Mouse (Mus musculus): ENCODE data around the gene Tvp23b. TPM values are rescaled to one million over a fixed set of nuclear protein-coding genes. Genes with fewer than 3 reads are reported as not detected.

Gene Tvp23b
- 32.2 and 35.0 TPM in 2 replicates for polyA plus RNA-seq (2016; fragmentation: Nextera tagmentation; extraction: Ambion mirVana)

DNA sequence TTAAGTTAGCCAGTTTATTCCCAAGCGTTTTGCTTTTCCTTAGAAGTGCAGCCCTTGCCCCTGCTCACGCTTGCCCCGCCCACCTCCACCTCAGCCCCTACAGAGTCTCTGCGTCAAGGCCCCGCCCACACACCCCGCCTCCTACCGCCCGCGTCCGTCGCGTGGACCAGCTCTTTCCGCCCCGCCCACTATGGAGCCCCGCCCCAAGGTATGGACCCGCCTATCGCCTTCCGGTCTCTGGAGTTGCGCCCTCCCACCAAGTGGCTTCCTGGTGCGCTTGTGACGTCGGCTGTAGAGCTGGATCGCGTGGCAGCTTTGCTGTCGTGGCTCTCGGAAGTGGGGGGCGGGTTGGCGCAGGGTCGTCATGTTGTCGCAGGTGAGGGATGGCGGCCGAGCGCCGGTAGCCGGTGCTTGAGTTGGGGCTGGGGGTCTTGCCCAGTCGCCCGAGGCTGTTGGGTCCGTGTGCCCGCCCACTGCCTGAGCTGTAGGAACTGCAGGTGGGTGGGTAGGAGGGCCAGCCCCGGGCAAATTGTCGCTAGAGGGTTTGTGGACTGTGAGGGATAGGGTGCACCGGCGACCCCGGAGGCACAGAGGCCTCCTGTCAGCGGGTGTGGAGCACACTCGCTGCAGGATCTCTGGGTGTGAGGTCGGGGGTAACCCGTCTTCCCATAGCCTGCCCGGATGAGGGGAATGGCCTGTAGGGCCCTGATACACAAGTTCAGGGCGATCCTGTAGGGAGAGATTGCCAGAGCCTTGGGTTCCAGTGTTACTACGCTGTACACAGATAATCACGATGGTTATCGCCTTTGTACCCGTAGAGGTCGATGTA is at the start of gene Tvp23b:
Tvp23b (plus strand) TSS at position 236 of the 829 bp plus-strand sequence.
- Histone ChIP-seq H3K27ac (peak within 1 kb of the TSS; percentile 82), H3K9me3 (replicated peaks) (no peaks in the 10 kb centered on the region), H3K4me2 (peak within 1 kb of the TSS; percentile 94), H3K27me3 (replicated peaks) (no peaks in the 10 kb centered on the region), H3K36me3 (peaks cover 18% of the 10 kb centered on the region), H3K4me3 (peak within 1 kb of the TSS; percentile 78), H3K9ac (peak within 1 kb of the TSS; percentile 81), H3K4me1 (peaks cover 28% of the 10 kb centered on the region)
- 1% methylated on average over 55 of the region's 55 CpGs for WGBS (ENCODE audit: insufficient replicate concordance)
- peak; percentile 94 for ATAC-seq

GRCm38 (mm10) chr11:62830387-62830786 is 48.9 kb upstream of the Tvp23b start:
- no peak for ATAC-seq
- no peak overlapping the region for H3K27ac ChIP-seq
- no peak overlapping the region for H3K4me2 ChIP-seq
- H3K4me1 ChIP-seq, result no peaks in the 10 kb centered on the region
- H3K9ac ChIP-seq, result no peak overlapping the region
- H3K4me3 ChIP-seq, result no peak overlapping the region
- no peaks in the 10 kb centered on the region for H3K9me3 ChIP-seq (replicated peaks)
- 71% methylated on average over 2 of the region's 2 CpGs for WGBS (ENCODE audit: insufficient replicate concordance)
- no peaks in the 10 kb centered on the region for H3K27me3 ChIP-seq (replicated peaks)
- no peaks in the 10 kb centered on the region for H3K36me3 ChIP-seq

DNA sequence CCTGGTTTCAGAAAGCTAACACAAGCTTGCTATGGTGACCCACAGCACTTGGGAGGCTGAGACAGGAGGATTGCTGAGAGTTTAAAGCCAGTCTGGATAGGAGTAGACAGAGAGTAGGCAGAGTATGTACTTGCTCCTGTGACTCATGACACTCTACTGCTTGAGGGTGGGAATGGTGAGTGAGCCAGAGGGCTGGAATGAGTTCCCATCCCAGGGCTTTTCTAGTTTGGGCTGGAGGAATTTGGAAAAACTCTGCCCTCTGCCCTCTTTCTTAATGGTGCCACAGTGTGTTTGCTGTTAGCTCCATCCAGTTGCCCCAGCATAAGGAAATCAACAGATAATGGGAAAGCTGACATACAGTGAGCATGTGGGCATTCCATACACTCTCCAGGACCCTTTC is 47.3 kb upstream of the Tvp23b start:
- Histone ChIP-seq H3K36me3 (no peaks in the 10 kb centered on the region), H3K4me3 (no peak overlapping the region)
- ATAC-seq, result no peak

DNA sequence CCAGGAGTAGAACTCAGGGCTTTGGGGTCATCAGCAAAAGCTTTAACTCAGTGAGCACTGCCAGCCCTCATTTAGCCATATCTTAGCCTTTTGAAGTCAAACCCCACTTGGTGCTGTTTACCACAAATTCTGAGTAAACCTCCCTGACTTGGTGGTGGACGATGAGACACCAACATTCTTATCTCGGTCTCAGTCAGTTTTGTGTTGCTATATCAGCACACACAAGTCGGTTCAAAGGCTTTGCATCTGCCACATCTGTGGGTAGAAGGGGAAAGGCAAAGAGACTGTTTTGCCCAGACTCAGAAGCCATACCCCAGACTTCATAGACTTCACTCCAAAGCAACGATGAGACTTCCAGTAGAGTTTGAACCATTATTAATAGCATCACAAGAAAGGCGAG is 34.7 kb upstream of the Tvp23b start:
- H3K36me3 ChIP-seq, result no peaks in the 10 kb centered on the region
- no peak overlapping the region for H3K27ac ChIP-seq
- H3K9ac ChIP-seq, result no peak overlapping the region
- no peaks in the 10 kb centered on the region for H3K27me3 ChIP-seq (replicated peaks)
- H3K4me3 ChIP-seq, result no peak overlapping the region
- ATAC-seq, result no peak
- H3K4me2 ChIP-seq, result no peak overlapping the region
- WGBS (ENCODE audit: insufficient replicate concordance), result 31% methylated on average over 5 of the region's 5 CpGs
- peaks cover 13% of the 10 kb centered on the region for H3K4me1 ChIP-seq
- H3K9me3 ChIP-seq (replicated peaks), result no peaks in the 10 kb centered on the region

More for the DNA sequence above, 47.3 kb upstream of the Tvp23b start:
- no peak overlapping the region for H3K4me2 ChIP-seq
- no peak overlapping the region for H3K27ac ChIP-seq
- no peaks in the 10 kb centered on the region for H3K4me1 ChIP-seq
- H3K9ac ChIP-seq, result no peak overlapping the region
- no peaks in the 10 kb centered on the region for H3K9me3 ChIP-seq (replicated peaks)
- no peaks in the 10 kb centered on the region for H3K27me3 ChIP-seq (replicated peaks)

DNA sequence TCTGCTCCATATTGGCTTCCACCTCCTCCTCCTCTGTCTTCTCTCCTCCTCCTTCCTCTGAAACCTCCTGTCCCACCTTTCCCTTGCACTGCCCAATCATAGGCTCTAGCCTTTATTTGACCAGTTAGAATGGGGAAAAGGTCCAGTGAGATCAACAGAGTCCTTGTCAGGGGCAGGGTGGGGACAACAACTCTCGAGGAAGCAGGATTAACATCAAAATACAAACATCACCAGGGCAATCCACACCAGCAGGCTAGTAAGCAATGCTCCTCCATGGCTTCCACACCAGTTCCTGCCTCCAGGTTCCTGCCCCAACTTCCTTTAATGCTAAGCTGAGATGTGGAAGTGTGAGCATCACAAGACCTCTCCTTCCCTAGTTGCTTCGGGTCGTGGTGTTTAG is 33.5 kb upstream of the Tvp23b start:
- Histone ChIP-seq H3K4me3 (no peak overlapping the region), H3K4me2 (no peak overlapping the region), H3K9ac (no peak overlapping the region), H3K9me3 (replicated peaks) (no peaks in the 10 kb centered on the region), H3K36me3 (no peaks in the 10 kb centered on the region), H3K27ac (no peak overlapping the region), H3K4me1 (peaks cover 13% of the 10 kb centered on the region), H3K27me3 (replicated peaks) (no peaks in the 10 kb centered on the region)
- WGBS (ENCODE audit: insufficient replicate concordance), result 54% methylated on average over 3 of the region's 3 CpGs
- no peak for ATAC-seq

- H3K4me1 ChIP-seq, result peaks cover 13% of the 10 kb centered on the region
- no peak within 1 kb of the TSS for H3K4me3 ChIP-seq
- H3K4me2 ChIP-seq, result peak within 1 kb of the TSS; percentile 37; the same call in 1 of the 2 replicates
- no peaks in the 10 kb centered on the region for H3K36me3 ChIP-seq
- ATAC-seq, result no peak
- no peaks in the 10 kb centered on the region for H3K27me3 ChIP-seq (replicated peaks)
- H3K9ac ChIP-seq, result no peak within 1 kb of the TSS
- no peak within 1 kb of the TSS for H3K27ac ChIP-seq
- WGBS (ENCODE audit: insufficient replicate concordance), result 32% methylated on average over 12 of the region's 12 CpGs
- H3K9me3 ChIP-seq (replicated peaks), result no peaks in the 10 kb centered on the region
Observed at GRCm38 (mm10) chr11:62846961-62847654, 32.1 kb upstream of the Tvp23b start, which contains the start of gene Fbxw10. Gene Fbxw10 (plus strand): TSS chr11:62847069.

GRCm38 (mm10) chr11:62847655-62848191 is 31.5 kb upstream of the Tvp23b start:
- Histone ChIP-seq H3K9ac (no peak overlapping the region), H3K36me3 (no peaks in the 10 kb centered on the region), H3K4me3 (no peak overlapping the region), H3K4me1 (peaks cover 14% of the 10 kb centered on the region), H3K4me2 (no peak overlapping the region), H3K9me3 (replicated peaks) (no peaks in the 10 kb centered on the region), H3K27me3 (replicated peaks) (no peaks in the 10 kb centered on the region), H3K27ac (no peak overlapping the region)
- 50% methylated on average over 4 of the region's 4 CpGs for WGBS (ENCODE audit: insufficient replicate concordance)
- ATAC-seq, result no peak

- Histone ChIP-seq H3K4me2 (no peak overlapping the region), H3K9ac (no peak overlapping the region), H3K36me3 (no peaks in the 10 kb centered on the region), H3K4me3 (no peak overlapping the region), H3K4me1 (peaks cover 20% of the 10 kb centered on the region), H3K27me3 (replicated peaks) (no peaks in the 10 kb centered on the region), H3K27ac (no peak overlapping the region), H3K9me3 (replicated peaks) (no peaks in the 10 kb centered on the region)
- WGBS (ENCODE audit: insufficient replicate concordance), result 51% methylated on average over 2 of the region's 2 CpGs
- no peak for ATAC-seq
Observed at GRCm38 (mm10) chr11:62848301-62848700, 31.0 kb upstream of the Tvp23b start.

GRCm38 (mm10) chr11:62851199-62851598 is 28.1 kb upstream of the Tvp23b start:
- H3K4me2 ChIP-seq, result no peak overlapping the region
- H3K36me3 ChIP-seq, result no peaks in the 10 kb centered on the region
- no peaks in the 10 kb centered on the region for H3K27me3 ChIP-seq (replicated peaks)
- ATAC-seq, result no peak
- H3K9ac ChIP-seq, result no peak overlapping the region
- peaks cover 30% of the 10 kb centered on the region for H3K4me1 ChIP-seq
- no peak overlapping the region for H3K27ac ChIP-seq
- WGBS (ENCODE audit: insufficient replicate concordance), result 67% methylated on average over 1 of the region's 1 CpGs
- H3K4me3 ChIP-seq, result no peak overlapping the region
- no peaks in the 10 kb centered on the region for H3K9me3 ChIP-seq (replicated peaks)

DNA sequence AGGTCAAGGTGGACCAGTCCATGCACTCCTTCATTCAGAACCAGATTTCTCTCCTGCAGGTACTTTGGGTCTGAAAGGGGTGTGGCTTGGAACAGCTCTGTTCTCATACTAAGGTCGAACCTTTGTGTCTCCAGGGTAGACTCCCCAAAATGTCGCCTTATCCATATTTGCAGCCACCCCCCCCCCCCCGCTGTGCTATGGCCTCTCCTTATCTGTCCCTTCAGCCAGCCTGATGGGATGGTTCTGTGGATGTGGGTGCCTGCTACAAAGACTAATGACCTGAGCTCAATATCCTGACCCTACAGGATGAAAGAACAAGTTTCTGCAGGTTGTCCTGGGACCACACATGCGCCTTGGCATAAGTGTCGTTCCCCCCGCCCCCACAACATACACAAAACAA is 25.9 kb upstream of the Tvp23b start:
- peak; percentile 92 for ATAC-seq
- 53% methylated on average over 6 of the region's 6 CpGs for WGBS (ENCODE audit: insufficient replicate concordance)
- Histone ChIP-seq H3K4me1 (peaks cover 17% of the 10 kb centered on the region), H3K27ac (no peak overlapping the region), H3K9ac (no peak overlapping the region), H3K4me2 (peak overlapping the region; percentile 36), H3K36me3 (no peaks in the 10 kb centered on the region), H3K27me3 (replicated peaks) (no peaks in the 10 kb centered on the region), H3K9me3 (replicated peaks) (no peaks in the 10 kb centered on the region), H3K4me3 (no peak overlapping the region)

DNA sequence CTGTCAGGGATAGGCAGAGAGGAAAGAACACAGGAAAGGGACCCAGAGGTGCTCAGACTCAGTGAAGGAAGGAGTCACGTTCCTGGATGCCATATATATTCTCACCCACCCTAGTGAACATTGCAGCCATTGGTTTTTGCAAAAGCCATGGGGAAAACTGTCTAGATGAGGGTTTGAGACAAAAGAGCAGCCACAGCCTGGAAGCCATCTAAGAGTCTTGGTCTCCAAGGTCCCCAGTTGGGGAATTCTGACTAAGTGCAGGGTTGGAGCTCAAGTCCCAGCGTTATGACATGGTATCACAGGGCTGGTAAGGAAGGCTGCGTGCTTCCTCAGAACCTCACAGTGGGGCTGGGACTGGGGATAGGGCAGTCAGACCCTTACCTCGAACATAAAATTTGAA is 13.7 kb upstream of the Tvp23b start:
- H3K4me3 ChIP-seq, result no peak overlapping the region
- H3K4me1 ChIP-seq, result peaks cover 4% of the 10 kb centered on the region; the same call in 1 of the 2 replicates
- H3K27ac ChIP-seq, result no peak overlapping the region
- 58% methylated on average over 4 of the region's 4 CpGs for WGBS (ENCODE audit: insufficient replicate concordance)
- no peak overlapping the region for H3K4me2 ChIP-seq
- H3K27me3 ChIP-seq (replicated peaks), result peaks cover 11% of the 10 kb centered on the region
- no peak overlapping the region for H3K9ac ChIP-seq
- no peak for ATAC-seq
- no peaks in the 10 kb centered on the region for H3K36me3 ChIP-seq
- no peaks in the 10 kb centered on the region for H3K9me3 ChIP-seq (replicated peaks)

DNA sequence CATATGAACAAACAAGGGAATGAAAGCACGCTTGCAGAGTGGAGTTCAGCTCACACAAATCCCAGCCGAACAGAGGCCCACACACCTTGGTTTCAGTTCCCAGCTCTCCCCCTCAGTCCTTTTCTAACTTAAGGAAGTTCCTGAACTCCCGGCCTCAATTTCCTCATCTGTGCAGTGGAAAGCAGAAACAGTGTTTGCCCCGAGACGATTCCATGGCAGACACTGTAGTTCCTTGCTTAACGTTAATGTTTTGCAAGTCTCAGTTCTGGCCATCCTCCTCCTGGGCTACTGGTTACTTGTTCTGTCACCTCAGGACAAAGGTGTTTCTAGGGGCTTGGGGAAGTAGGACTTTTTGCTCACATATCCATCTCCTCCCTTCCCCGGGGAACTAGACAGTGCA is 12.6 kb upstream of the Tvp23b start:
- no peaks in the 10 kb centered on the region for H3K9me3 ChIP-seq (replicated peaks)
- no peak overlapping the region for H3K9ac ChIP-seq
- no peak overlapping the region for H3K4me3 ChIP-seq
- H3K27ac ChIP-seq, result no peak overlapping the region
- WGBS (ENCODE audit: insufficient replicate concordance), result 55% methylated on average over 7 of the region's 7 CpGs
- H3K36me3 ChIP-seq, result no peaks in the 10 kb centered on the region
- H3K4me1 ChIP-seq, result peaks cover 4% of the 10 kb centered on the region; the same call in 1 of the 2 replicates
- H3K27me3 ChIP-seq (replicated peaks), result peaks cover 11% of the 10 kb centered on the region
- H3K4me2 ChIP-seq, result no peak overlapping the region
- no peak for ATAC-seq
